Mouse (Mus musculus) retina, embryonic 14.5 days (tissue): ENCODE data around the gene Med27.

Experiments used
- DNase-seq: peaks from one replicate; pipeline ENCODE4 v3.0.0-alpha.2; 2015; ENCODE audit warnings: low spot score

The Med27 gene

DNA sequence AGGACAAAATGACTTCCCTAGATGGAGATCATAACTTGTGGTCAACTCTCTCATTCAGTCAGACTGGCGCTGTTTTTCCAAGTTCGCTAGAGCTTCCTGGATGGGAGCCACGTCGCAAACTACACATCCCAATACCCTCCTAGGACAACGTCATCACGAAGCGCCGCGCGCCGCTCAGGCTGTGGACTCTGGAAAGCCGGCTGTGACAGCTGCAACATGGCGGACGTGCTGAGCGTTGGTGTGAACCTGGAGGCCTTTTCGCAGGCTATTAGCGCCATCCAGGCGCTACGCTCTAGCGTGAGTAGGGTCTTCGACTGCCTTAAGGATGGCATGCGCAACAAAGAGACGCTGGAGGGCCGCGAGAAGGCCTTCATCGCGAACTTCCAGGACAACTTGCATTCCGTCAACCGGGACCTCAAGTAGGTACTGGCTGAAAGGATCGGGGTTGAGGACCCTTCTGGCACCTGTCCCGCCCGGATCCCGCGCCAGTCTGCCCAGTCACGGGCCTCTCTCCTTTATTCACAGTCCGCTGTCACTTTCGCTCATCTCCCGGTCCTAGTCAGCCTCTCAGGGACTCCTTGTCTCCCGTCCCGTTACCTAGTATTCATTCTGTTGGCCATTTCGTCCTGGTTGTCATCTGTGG, at the start of gene Med27:
Gene Med27 (plus strand): TSS at position 191 of the 643 bp plus-strand sequence.
- peak; percentile 98 for DNase-seq

DNA sequence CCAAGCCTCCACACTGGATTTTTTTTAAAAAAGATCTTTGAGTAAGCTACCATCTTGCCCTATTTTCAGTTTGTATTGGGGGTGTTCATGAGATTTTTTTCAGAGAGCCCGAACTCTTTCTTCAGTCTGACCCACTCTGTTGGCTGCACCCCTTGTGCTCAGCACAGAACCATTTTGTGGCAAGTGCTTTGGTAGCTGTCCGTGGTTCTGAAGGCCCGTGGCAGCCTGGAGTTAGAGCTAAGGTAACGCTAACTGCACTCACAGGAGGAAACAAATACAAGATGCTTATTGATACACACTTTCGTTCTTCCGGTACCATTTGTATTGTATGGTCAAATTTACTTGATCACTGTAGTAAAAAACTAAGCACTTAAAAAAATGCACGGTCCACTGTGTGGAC, 36.7 kb upstream of the Med27 start:
- peak; percentile 51 for DNase-seq

DNA sequence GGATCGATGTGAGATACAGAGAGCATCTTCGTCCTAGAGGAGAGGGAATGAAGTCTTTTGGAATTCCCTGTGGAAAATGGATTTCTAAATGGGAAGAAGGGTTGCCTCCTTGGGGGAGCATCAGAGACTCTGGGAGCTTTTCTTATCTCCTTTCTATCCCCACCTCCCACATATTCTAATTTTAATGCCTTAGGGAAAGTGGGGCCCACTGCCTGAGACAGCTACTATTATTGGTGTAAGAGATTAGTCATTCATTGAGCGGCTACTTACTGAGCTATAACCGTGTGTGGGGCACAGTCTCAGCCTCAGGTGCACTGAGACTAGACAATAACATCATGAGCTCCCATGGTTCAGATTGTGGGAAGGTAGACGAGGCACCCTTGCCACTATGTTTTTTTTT, 34.6 kb upstream of the Med27 start:
- DNase-seq, result no peak

DNA sequence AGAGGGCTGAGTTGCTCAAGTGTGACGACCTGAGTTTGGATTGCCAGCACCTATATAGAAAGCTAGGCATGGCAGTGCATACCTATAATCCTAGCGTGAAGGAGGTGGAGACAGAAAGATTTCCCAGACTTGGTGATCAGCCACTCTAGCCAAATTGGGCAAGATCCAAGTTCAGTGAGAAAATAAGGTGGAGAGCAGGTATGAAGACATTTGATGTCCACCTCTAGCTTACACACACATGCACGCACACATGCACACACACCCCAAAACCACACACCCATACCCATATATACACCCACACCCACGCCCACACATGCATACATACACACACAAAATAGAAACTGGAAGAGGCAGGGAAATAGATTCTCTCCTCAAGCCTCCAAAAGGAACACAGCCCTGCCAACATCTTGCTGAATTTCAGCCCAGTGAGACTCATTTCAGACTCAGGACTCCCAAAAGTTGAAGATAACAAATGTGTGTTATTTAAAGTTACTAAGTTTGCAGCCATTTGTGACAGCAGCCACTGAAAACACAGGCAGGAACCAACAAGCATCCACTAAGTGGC, 28.6 kb upstream of the Med27 start:
- no peak for DNase-seq

DNA sequence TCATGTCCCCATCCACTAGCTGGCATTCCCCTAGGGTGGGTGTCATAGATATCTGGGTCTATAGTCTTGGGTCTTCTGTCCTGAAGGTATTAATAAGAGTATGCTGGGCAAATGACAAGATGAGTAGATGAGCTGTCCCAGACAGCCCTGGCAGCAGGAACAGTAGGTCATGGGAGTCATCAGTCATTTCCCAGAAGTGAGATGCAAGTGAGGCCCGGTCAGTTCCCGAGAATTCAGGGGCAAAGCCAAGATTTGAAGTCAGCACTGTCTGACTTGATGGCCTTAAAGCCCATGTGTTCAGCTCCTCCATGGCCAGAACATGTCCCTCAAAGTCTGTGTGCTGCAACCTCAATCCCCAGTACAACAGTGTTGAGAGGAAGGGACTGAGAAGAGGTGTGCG, 28.0 kb upstream of the Med27 start:
- no peak for DNase-seq

DNA sequence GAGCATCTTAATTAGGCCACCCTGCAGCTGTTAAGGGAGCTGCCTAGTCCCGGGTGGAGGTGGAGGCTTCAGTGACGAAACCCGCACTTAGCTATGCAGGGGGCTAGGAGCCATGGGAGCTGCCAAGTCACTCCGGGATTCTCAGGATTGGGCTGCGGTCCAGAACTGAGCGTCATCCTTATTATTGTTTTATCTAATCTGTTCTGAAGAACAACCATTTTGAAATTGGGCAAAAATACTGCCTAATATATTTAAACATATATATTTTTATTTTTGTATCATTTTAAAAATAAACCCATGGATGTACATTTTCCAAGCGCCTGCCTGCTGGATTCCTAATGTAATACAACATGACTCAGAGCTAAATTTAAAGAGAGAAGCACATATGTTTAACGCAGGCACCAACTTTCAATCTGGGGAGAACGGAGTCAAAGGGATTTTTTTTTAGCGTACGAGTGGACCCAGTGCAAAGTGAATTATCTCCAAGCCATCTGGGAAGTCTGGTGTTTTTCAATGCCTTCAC, 26.3 kb upstream of the Med27 start:
- peak; percentile 26 for DNase-seq

DNA sequence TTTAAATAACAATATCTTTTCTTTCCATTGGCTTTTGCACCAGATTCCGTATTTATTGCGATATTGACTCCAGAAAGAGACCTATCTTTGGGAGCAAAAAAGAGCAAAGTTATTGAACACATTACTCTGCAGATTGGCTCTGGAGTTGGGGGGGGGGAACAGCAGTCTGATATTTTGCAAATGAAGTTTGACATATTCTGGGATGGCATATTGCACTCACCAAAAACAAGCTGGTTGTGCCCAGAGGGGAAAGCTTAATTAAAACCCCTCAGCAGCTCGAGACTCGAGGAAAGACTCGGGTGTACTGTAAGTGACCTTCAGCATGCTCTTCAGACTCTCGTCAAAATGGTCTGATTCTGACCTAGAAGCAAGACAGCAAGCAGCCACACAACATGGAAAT, 25.8 kb upstream of the Med27 start:
- no peak for DNase-seq

DNA sequence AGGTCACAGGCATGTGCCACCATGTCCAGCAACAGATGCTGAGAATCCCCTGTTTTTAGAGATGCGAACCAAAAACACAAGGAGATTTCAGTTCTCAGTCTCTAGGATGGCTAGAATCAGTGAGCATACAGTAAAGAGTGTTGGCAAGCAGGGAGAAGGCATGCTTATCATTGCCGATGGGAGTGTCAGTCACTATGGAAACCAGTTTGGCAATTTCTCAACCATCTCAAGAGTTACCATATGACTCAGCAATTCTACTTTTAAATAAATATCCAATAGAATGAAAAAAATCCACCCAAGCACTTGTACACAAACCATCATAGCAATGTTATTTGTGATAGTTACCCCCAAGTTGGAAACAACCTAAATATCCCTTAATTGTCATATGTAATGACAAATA, 22.2 kb upstream of the Med27 start:
- DNase-seq, result no peak

DNA sequence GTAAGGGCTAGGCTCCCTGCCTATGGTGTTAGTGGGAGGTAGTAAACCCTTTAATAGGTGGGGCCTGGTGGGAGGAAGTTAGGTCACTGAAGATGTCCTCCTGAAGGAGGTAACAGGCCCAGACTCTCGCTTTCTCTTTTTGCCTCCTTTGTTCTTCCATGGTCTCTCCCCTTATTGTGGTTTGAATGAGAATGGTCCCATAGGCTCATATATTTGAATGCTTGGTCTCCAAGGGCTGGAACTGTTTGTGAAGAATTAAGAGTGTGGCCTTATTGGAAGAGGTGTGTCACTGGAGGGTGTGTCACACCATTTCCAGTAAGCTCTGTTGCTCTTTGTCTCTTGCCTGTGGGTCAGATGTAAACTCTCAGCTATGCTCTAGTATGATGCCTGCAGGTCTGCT, 16.1 kb upstream of the Med27 start:
- DNase-seq, result no peak

DNA sequence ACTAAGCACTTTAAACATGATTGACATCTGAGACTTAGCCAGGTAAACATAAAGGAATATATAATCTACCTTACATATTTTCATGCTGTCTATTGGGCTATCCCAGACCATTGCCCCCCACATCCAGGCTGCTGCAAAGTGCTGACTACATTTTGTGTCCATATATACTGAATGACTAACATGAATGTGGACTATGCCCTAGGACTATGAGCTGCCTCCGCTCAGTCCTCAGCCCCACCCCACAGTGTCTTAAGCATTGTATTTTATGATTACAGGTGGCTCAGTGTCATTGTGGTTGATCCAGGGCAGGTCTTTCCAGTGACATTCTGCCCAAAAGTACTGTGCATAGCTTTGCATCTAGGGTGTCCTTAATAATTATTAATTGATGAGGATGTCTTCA, 8.2 kb upstream of the Med27 start:
- no peak for DNase-seq

DNA sequence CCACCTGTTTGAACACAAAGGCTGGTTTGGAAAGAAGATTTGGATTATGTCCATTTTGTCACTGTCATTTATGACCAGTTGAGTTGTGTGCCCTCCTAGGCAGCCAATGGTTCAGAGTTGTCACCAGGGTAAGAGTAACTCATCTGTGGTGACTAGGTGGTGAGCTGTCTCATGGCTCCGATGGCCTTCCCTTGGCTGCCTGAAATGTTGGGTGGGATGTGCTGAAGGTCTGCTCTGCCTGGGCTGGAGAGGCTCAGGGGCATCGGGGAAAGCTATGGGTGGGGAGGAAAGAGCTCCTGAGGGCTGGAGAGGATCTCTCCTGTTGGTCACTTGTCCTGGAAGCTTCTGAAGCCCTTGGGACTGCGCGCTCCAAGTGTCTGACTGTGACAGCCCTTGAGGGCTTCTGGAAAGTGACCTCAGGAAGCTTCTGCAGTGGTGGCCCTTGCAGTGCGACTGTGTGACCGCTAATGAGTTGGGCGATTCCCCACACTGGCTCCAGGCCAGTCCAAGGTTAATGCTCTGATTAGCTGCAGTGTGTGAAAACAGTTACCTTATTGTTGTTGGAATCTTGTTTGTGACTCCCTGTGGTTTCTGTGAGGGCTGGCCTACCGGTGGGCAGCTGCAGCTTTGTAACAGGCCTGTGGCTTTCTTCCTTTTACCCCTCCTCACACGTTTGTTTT, 12.2 kb downstream of the Med27 start:
- DNase-seq, result no peak

DNA sequence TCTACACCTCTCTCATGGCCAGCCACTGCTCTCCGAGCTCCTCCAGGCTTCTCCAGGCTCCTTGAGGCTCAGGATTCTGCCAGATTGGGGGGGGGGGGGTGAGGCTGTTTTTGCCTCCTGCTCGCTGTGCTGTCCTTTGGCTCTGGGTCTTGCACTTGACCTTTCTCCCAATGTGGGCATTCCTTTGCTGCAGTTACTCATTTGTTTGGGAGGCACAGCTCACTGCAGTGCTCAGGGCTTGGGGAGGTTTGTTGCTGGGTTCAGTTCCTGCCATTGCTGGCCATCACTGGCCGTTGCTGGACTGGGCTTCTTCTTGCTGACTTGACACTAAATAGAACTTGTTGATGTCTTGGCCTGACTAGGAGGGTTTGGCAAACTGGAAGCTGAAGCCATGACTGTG, 14.3 kb downstream of the Med27 start:
- no peak for DNase-seq

DNA sequence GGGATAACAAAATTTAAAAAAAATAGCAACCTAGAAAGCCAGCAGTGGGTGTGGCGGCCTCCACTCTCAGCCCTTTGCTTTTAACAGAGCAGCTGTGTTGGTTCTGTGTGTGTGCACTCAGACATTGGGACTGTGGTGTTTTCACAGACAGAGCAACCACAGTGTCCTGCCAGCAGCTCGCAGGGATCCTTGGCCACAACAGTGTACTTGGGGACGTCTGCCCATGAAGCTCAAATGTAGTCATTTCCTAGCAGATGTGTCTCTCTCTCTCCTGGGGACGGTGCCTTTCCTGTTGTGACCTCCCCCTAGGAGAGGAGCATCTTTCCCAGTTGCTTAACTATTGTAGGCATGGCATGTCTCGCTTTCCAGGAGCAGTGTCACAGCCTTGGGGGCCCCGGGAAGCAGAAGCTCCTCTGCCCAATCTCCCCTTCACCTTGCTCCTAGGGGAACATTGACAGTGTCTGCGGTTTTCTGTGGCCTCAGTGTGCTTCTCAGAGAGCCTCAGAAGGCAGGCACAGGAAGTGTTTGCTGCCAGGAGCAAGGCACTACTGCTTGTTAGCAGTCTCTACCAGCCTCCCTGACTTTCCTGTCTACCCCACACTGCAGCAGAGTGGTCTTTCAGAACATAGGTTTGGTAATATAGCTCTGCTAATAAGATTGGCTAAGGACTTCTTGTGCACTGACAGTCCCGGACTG, 18.5 kb downstream of the Med27 start:
- no peak for DNase-seq

DNA sequence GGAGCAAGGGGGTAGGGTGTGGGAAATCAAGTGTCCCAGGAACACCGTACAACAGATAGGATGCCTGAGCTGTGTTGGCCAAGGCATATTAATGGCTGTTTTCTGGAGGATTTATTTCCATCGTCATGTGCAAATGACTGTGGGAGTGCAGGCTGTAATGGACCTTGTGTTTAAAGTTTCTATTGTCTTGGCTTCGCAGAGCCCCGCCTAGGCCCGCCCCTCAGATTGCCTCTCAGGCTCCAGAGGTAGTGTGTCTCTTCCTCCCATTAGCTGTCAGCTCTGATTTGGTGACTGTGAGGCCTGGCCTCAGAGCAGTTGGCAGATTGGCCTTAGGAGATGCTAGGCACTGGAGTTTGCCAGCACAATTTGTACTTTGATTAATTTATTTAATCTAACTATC, 22.1 kb downstream of the Med27 start:
- no peak for DNase-seq

DNA sequence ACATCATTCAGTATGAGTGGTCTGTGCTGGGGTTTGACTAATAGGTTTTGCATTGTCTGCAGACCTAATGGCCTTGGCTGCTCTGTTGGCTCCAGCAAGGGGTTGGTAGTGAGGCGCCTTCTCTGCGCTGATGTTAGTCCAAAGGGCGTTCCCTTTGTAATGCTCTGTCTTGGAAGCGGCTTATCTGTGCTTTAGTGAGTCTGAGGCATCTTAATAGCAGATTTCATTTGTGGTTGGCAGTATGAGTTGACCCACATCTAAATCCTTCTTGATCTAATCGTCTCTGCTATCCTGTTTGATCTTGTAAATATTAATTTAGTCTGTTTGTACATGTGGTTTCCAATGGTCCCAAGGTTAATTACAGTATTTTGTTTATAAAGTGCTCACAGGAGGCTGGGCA, 25.6 kb downstream of the Med27 start:
- DNase-seq, result no peak

DNA sequence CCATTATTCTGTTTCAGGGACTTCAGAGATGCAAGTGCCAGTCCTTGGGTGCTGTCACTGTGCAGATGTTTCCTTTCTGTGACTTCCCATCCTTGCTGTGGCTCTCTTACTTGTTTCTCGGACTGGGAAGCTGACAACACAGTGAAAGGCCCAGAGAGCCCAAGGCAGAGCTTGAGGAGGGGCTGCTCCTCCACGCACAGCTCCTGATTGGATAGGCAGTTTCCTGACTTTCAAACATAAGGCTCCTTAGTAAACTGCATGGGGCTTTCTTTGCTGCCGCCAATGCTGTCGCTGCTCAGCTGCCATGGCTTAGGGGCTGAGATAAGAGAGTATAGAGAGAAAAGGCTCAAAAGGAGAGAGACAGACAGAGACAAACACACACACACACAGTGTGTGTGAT, 35.1 kb downstream of the Med27 start:
- DNase-seq, result no peak

DNA sequence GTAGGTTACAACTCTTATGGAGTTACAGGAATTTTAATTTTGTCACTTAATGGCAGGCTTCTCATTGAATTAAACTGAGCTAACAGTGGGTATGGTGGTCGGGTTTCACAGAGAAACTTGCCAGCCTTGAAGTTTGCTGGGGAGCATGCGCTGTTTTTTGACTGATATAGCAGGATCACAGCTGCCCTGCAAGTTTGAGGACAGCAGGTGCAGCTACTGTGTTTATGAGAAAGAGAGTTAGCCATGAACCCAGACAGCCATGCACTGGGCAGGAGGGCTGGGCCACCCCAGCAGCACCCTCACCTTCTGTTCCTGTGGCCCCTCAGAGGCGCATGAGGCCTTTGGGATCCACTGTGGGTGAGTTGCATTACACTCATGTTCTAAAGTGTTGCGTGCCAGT, 36.0 kb downstream of the Med27 start:
- no peak for DNase-seq

DNA sequence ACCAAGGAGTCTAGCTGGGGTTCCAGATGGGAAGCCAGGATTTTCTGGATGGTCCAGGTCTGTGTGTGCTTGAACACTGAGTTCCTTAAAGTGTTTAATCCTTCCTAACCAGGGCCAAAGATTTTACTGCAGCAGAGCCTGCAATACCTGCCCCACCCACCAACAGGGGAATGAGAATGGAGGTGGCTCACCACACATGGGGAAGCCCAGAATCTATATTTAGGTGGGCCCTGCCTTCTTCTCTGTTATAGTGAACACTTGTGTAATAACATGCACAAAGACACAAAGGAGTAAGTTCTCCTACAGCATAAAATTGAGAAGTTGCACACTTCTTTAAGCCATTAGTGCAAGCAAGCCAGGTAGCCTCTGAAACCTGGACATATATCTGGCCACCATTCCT, 36.5 kb downstream of the Med27 start:
- no peak for DNase-seq

DNA sequence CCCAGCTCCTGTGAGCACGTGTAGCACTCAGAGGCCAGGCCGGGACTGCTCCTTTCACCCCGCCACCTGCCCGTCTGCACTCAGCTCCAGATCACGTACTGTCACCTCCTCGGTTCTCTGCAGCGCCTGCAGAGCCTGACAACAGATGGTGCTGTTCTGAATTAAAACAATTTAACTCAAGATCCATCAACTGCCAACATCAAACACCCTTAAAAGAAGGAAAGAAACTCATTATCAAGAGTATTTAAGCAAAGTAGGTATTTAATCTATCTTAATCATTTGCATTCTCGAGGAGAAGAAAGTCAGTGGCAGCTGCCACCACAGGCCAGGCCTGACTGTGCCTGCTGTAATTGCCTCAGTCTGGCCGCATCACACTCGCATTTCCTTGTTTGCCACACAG, 38.8 kb downstream of the Med27 start:
- DNase-seq, result peak; percentile 56

DNA sequence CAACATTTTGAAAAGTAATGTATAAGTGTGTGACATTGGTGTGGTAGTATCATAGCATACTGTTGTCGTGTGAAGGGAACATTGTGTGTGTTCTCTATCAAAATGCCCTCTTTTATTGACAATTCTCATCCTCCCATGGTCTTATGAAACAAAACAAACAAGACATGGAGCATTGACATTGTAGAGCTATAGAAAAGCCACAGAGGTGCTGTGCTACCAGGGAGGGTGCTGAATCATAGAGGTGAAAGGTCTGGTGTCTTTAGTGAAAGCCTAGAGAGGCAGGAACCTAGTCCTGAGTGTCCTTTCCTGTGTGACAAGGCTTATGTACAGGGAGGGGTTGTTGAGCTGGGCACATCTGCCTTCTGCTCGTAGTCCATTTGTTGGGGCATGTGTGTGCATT, 40.6 kb downstream of the Med27 start:
- no peak for DNase-seq

DNA sequence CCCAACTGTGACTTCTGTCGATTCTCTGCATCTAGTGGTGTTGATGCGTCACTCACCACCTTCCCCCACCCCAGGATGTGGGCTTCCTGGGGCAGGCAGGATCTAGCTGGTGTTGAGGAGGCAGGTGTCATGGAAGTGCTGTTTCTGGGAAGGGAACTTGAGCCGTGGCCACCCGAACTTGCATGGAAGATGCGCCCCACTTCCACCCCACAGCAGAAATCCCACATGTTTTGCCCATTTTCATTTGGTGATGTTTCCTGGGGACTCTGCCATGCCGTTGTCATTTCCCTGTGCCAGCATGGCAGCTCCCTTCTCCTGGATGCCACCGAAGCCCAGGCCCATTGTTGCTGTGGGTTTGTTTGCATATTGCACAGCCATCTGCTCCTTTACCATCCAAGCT, 42.3 kb downstream of the Med27 start:
- no peak for DNase-seq

DNA sequence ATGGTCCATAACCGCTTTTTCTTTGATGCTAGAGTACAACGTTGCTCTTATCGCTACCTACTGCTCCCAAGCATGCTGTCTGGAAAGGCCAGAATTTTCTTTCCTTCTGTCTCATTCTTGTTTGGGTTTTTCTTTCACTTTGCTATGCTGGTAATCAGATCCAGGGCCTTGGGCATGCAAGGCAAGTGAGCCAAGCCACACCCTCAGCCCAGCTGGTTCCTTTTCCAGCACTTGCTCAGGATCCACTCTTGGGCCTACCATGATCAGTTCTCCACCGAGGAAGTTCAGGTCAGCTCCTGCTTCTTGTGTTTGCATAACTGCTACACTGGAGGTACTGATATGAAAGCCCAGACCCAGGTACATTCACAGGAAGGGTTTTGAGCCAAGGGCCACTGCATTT, 44.5 kb downstream of the Med27 start:
- no peak for DNase-seq

DNA sequence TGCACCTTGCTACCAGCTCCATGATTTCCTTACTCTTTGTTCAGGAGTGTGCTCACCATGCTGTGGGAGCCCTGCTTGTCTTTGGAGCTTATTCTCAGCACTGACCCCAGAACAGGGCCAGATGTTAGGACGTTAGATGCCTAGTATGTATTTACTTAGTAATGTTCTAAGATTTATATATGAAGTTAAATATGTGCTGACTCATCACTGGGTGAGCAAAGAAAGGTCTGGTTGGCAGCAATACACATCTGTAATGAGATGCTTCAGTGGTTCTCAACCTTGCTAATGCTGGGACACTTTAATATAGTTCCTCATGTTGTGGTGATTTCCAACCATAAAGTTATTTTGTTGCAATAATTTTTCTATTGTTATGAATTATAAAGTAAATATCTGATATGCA, 45.4 kb downstream of the Med27 start:
- no peak for DNase-seq
